In the genomic region with DNA sequence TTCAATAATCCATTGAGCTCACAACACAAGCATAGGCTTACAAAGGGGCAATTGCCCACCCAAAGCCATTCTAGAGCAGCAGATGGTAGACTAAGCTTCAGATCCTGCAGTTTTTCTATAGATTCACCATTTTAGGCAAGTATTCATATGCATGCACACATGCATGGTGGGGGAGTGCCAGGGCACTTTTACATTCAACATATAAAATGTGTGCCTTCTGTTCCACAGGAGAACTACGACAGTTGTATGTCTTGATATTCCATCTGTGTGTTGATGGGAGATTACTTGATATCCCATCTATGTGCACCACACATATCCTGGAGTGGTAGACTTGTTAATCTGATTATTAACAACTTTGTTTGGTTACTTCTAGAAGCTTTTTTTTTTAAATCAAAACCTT, we compare ENCODE assay signal across 12 mouse cellular contexts.
"Had no signal": no experiment of that assay in that cellular context is flagged by ENCODE, and none has a peak within 500 bp of the region (broad histone marks: within the 10 kb centered on the region; RNA-seq: fewer than 3 reads in every experiment).

No protein-coding gene starts in this region.

- H3K27ac ChIP-seq: kidney, postnatal 0 days; left cerebral cortex, adult 2 months; liver, embryonic 13.5 days had no signal

- H3K36me3 ChIP-seq: liver, embryonic 13.5 days had no signal

- H3K4me2 ChIP-seq: liver, embryonic 13.5 days; midbrain, embryonic 11.5 days had no signal

- H3K4me1 ChIP-seq: liver, embryonic 13.5 days had no signal

- DNase-seq: kidney, postnatal 25 days; layer of hippocampus, postnatal 36 days; liver, embryonic 13.5 days; lung, adult 2 months; lung, postnatal 14 days; lung, postnatal 4 days; midbrain, embryonic 14.5 days; thymus, adult 18-20 months; thymus, postnatal 36 days had no signal

- H3K27me3 ChIP-seq: liver, embryonic 13.5 days had no signal

- H3K9me3 ChIP-seq: liver, embryonic 13.5 days had no signal

- H3K9ac ChIP-seq: liver, embryonic 13.5 days had no signal

- H3K4me3 ChIP-seq: left cerebral cortex, adult 2 months; liver, embryonic 13.5 days had no signal
